Mouse (Mus musculus): ENCODE data around the gene Tmc8. TPM values are rescaled to one million over a fixed set of nuclear protein-coding genes. Genes with fewer than 3 reads are reported as not detected.

Gene Tmc8
- polyA plus RNA-seq, 1 experiment = 5.3 TPM

GRCm38 (mm10) chr11:117748628-117749027, 33.2 kb upstream of the Tmc8 start:
- Histone ChIP-seq H3K36me3 (ENCODE audit: control insufficient read depth, insufficient read depth, low read length) (peaks cover 9% of the 10 kb centered on the region), H3K27me3 (replicated peaks; ENCODE audit: control insufficient read depth, insufficient read depth, low read length) (no peaks in the 10 kb centered on the region), H3K27ac (ENCODE audit: insufficient read depth, low read depth, low read length) (no peak overlapping the region), H3K4me1 (ENCODE audit: control insufficient read depth, insufficient read depth, low read length) (no peaks in the 10 kb centered on the region; the same call in 1 of the 2 replicates), H3K4me3 (ENCODE audit: insufficient read depth, low read depth, low read length) (no peak overlapping the region)
- TF ChIP-seq CTCF (conservative IDR thresholded peaks at IDR 0.05; ENCODE audit: insufficient read depth, insufficient read length, low read depth, low read length) (no peak), POLR2A (IDR thresholded peaks at IDR 0.05; ENCODE audit: low read depth, low read length) (no peak)
- no peak for DNase-seq
- 90% methylated on average over 4 of the region's 4 CpGs for WGBS

DNA sequence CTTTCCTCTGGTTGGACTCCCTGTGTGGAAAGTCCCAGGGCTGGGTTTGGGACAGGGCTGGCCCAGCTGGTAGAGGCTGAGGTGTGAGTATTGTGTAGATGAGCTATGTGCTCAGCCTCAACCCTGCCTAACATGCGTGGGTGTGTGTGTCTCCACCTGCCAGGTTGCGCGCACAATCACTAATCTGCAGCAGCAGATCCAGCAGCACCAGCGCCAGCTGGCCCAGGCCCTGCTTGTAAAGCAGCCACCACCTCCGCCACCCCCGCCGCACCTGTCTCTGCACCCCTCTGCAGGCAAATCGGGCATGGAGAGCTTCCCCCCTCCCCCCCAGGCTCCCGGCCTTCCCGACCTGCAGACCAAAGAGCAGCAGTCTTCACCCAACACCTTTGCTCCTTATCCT, 32.5 kb upstream of the Tmc8 start:
- 86% methylated on average over 10 of the region's 10 CpGs for WGBS
- no peak for DNase-seq
- TF ChIP-seq CTCF (conservative IDR thresholded peaks at IDR 0.05; ENCODE audit: insufficient read depth, insufficient read length, low read depth, low read length) (no peak), POLR2A (IDR thresholded peaks at IDR 0.05; ENCODE audit: low read depth, low read length) (no peak)
- Histone ChIP-seq H3K27me3 (replicated peaks; ENCODE audit: control insufficient read depth, insufficient read depth, low read length) (no peaks in the 10 kb centered on the region), H3K4me3 (ENCODE audit: insufficient read depth, low read depth, low read length) (no peak overlapping the region), H3K36me3 (ENCODE audit: control insufficient read depth, insufficient read depth, low read length) (peaks cover 9% of the 10 kb centered on the region), H3K27ac (ENCODE audit: insufficient read depth, low read depth, low read length) (no peak overlapping the region), H3K4me1 (ENCODE audit: control insufficient read depth, insufficient read depth, low read length) (no peaks in the 10 kb centered on the region; the same call in 1 of the 2 replicates)

GRCm38 (mm10) chr11:117751544-117751943, 30.3 kb upstream of the Tmc8 start:
- no peaks in the 10 kb centered on the region for H3K27me3 ChIP-seq (replicated peaks; ENCODE audit: control insufficient read depth, insufficient read depth, low read length)
- peak; percentile 50 for DNase-seq
- H3K4me1 ChIP-seq (ENCODE audit: control insufficient read depth, insufficient read depth, low read length) = no peaks in the 10 kb centered on the region; the same call in 1 of the 2 replicates
- TF ChIP-seq POLR2A (IDR thresholded peaks at IDR 0.05; ENCODE audit: low read depth, low read length) = no peak
- no peak for TF ChIP-seq CTCF (conservative IDR thresholded peaks at IDR 0.05; ENCODE audit: insufficient read depth, insufficient read length, low read depth, low read length)
- WGBS = 73% methylated on average over 6 of the region's 6 CpGs
- peaks cover 9% of the 10 kb centered on the region for H3K36me3 ChIP-seq (ENCODE audit: control insufficient read depth, insufficient read depth, low read length)
- peak overlapping the region; percentile 42; the same call in 1 of the 2 replicates for H3K27ac ChIP-seq (ENCODE audit: insufficient read depth, low read depth, low read length)
- H3K4me3 ChIP-seq (ENCODE audit: insufficient read depth, low read depth, low read length) = no peak overlapping the region

DNA sequence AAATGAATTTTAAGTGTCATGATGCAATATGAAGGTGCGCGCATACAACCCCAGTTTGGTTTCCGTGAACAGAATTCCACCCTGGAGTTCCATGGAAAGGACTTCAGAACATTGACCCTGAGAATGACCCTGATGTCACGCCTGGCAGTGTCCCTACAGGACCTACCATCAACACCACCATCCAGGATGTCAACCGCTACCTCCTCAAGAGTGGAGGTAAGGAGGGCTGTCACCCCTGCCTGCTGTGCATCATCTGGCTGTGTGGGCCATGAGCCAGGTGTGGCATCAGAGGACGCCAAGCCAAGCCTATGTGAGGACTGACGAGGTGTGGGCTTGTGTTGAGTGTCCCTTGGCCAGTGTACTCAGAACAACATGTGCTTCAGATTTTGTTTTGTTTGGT, 26.0 kb upstream of the Tmc8 start:
- 98% methylated on average over 7 of the region's 7 CpGs for WGBS
- no peak for TF ChIP-seq POLR2A (IDR thresholded peaks at IDR 0.05; ENCODE audit: low read depth, low read length)
- TF ChIP-seq CTCF (conservative IDR thresholded peaks at IDR 0.05; ENCODE audit: insufficient read depth, insufficient read length, low read depth, low read length) = no peak

GRCm38 (mm10) chr11:117759267-117759666, 22.6 kb upstream of the Tmc8 start:
- DNase-seq = peak; percentile 32
- 69% methylated on average over 10 of the region's 10 CpGs for WGBS
- Histone ChIP-seq H3K27me3 (replicated peaks; ENCODE audit: control insufficient read depth, insufficient read depth, low read length) (no peaks in the 10 kb centered on the region), H3K4me3 (ENCODE audit: insufficient read depth, low read depth, low read length) (no peak overlapping the region), H3K4me1 (ENCODE audit: control insufficient read depth, insufficient read depth, low read length) (no peaks in the 10 kb centered on the region), H3K36me3 (ENCODE audit: control insufficient read depth, insufficient read depth, low read length) (peaks cover 1% of the 10 kb centered on the region; the same call in 1 of the 2 replicates), H3K27ac (ENCODE audit: insufficient read depth, low read depth, low read length) (no peak overlapping the region)
- TF ChIP-seq CTCF (conservative IDR thresholded peaks at IDR 0.05; ENCODE audit: insufficient read depth, insufficient read length, low read depth, low read length) = no peak
- TF ChIP-seq POLR2A (IDR thresholded peaks at IDR 0.05; ENCODE audit: low read depth, low read length) = no peak

More for the DNA sequence above, 26.0 kb upstream of the Tmc8 start:
- no peaks in the 10 kb centered on the region; the same call in 1 of the 2 replicates for H3K4me1 ChIP-seq (ENCODE audit: control insufficient read depth, insufficient read depth, low read length)
- H3K4me3 ChIP-seq (ENCODE audit: insufficient read depth, low read depth, low read length) = no peak overlapping the region
- H3K27ac ChIP-seq (ENCODE audit: insufficient read depth, low read depth, low read length) = no peak overlapping the region
- no peak for DNase-seq
- H3K36me3 ChIP-seq (ENCODE audit: control insufficient read depth, insufficient read depth, low read length) = peaks cover 1% of the 10 kb centered on the region; the same call in 1 of the 2 replicates
- H3K27me3 ChIP-seq (replicated peaks; ENCODE audit: control insufficient read depth, insufficient read depth, low read length) = no peaks in the 10 kb centered on the region

DNA sequence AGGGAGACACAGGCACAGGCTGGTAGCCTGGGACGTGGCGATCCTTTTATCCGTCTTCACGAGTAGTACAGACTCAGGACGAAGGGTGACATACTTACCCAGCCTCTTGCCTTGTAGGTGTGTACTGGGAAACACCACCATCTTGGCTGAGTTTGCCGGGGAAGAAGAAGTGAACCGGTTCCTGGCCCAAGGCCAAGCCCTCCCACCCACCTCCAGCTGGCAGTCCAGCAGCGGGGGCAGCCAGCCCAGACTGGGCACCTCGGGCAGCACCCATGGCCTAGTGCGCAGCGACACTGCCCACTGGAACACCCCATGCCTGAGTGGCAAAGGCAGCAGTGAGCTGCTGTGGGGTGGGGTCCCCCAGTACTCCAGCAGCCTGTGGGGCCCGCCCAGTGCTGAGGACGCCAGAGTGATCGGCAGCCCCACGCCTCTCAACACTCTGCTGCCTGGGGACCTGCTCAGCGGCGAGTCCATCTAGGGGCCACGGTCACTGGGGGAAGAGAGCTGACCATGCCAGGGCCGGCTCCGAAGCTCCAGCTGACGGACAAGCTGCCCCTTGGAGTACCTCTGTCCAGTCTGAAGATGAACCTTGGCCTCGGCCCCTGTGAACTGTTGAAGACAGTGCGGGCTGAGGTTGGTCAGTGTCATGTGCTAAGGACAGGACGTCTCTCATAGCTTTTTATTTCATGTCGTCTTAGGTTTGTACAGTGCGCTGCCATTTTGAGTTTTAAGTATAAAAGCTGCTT, 21.3 kb upstream of the Tmc8 start:
- Histone ChIP-seq H3K4me1 (ENCODE audit: control insufficient read depth, insufficient read depth, low read length) (no peaks in the 10 kb centered on the region), H3K36me3 (ENCODE audit: control insufficient read depth, insufficient read depth, low read length) (no peaks in the 10 kb centered on the region), H3K4me3 (ENCODE audit: insufficient read depth, low read depth, low read length) (no peak overlapping the region), H3K27ac (ENCODE audit: insufficient read depth, low read depth, low read length) (0 out of 2 replicates have a peak overlapping the region, but pooled peaks have one; percentile 8), H3K27me3 (replicated peaks; ENCODE audit: control insufficient read depth, insufficient read depth, low read length) (no peaks in the 10 kb centered on the region)
- DNase-seq = peak; percentile 69
- WGBS = 54% methylated on average over 26 of the region's 26 CpGs
- no peak for TF ChIP-seq CTCF (conservative IDR thresholded peaks at IDR 0.05; ENCODE audit: insufficient read depth, insufficient read length, low read depth, low read length)
- no peak for TF ChIP-seq POLR2A (IDR thresholded peaks at IDR 0.05; ENCODE audit: low read depth, low read length)

DNA sequence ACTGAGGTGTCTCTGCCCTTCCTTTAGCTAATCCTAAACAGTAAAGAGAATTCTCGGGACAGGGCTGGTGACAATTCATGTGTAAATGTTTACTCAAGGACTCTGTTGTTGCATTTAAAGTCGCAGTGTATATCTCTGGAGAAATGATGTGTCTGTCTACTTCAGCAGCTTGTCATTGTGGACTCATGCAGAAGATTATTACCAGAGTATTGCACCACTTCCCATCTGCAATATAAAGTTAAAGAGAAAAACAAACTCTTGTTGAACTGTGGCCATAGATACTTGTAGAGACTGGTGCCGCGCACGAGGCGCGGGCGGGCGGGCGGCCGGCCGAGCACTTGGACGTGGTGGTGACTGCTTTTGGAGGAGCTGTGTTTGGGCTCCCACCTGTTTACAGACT, 20.1 kb upstream of the Tmc8 start:
- Histone ChIP-seq H3K27me3 (replicated peaks; ENCODE audit: control insufficient read depth, insufficient read depth, low read length) (no peaks in the 10 kb centered on the region), H3K27ac (ENCODE audit: insufficient read depth, low read depth, low read length) (no peak overlapping the region), H3K4me3 (ENCODE audit: insufficient read depth, low read depth, low read length) (no peak overlapping the region), H3K4me1 (ENCODE audit: control insufficient read depth, insufficient read depth, low read length) (peaks cover 9% of the 10 kb centered on the region), H3K36me3 (ENCODE audit: control insufficient read depth, insufficient read depth, low read length) (no peaks in the 10 kb centered on the region)
- WGBS = 88% methylated on average over 13 of the region's 13 CpGs
- DNase-seq = no peak
- TF ChIP-seq CTCF (conservative IDR thresholded peaks at IDR 0.05; ENCODE audit: insufficient read depth, insufficient read length, low read depth, low read length) = no peak
- no peak for TF ChIP-seq POLR2A (IDR thresholded peaks at IDR 0.05; ENCODE audit: low read depth, low read length)

Data from kidney, adult 2 months (tissue).